Mouse (Mus musculus) liver, adult 2 months (tissue): ENCODE results near the gene Gm37240.

ENCODE experiments used
- CTCF ChIP-seq: fragments of 200-500 bp; IDR thresholded peaks from 2 replicates; pipeline ENCODE4 v1.5.1; 2011; ENCODE audit warnings: low read depth, low read length, control low read depth
- POLR2A ChIP-seq: fragments of 200-500 bp; IDR thresholded peaks from 2 replicates; pipeline ENCODE4 v1.6.1; 2011; ENCODE audit warnings: low read length, control low read depth; ENCODE audit not compliant: insufficient read depth; ENCODE audit errors: extremely low read depth

GRCm38 (mm10) chr3:85024237-85024636 is 863.1 kb downstream of the Gm37240 start:
- no peak for TF ChIP-seq POLR2A
- no peak for TF ChIP-seq CTCF
